8 mouse cellular contexts compared by ENCODE assay signal in the genomic region with DNA sequence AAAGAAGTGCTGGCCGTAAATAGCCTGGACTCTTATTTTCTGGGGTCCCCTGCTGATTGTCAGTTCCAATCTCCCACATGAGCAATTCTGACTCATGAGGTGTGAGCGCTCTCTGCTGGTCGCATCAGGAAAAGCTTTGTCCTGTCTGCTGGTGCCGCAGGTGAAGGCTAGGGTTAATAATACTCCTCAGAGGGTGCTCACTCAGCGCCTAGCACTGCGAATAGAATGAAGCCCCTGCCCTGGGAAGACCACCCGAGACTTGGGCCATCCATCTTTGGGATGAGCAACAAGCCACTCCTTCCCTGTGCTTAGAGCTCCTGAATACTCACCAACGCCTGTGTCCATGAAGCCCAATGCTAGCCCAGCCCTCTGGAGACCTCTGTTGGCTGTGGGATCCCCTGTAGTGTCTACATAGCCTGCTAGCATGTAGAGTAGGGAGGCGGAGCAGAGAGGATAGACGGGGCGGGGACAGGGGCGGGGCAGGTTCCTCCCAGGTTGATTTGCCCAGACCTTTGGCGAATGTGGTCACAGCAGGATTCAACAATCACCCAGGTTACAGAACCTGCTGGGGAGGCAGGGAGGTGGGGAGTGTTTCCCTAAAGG. TPM values are rescaled to one million over a fixed set of nuclear protein-coding genes. Genes with fewer than 3 reads are reported as not detected.
A peak's percentile ranks its signal among the peaks of the same experiment; 100 is the strongest.
DNase-seq lines count a peak whose midpoint lies in the region; ATAC-seq and TF ChIP-seq lines count a peak whose summit lies in the region.

No protein-coding gene starts in this region.

- H3K9me3 ChIP-seq in heart, embryonic 10.5 days: no peaks in the 10 kb centered on the region
- peaks cover 6% of the 10 kb centered on the region; the same call in 1 of the 2 replicates for H3K9me3 ChIP-seq in kidney, embryonic 14.5 days (ENCODE audit: control insufficient read depth, low read length)
- peaks cover 3% of the 10 kb centered on the region; the same call in 1 of the 2 replicates for H3K9me3 ChIP-seq in liver, postnatal 0 days (ENCODE audit: low read length)
- H3K9me3 ChIP-seq in neural tube, embryonic 13.5 days: no peaks in the 10 kb centered on the region

- peak overlapping the region; percentile 33 for H3K4me3 ChIP-seq in heart, embryonic 10.5 days
- H3K4me3 ChIP-seq in kidney, embryonic 14.5 days (ENCODE audit: low read length): no peak overlapping the region
- H3K4me3 ChIP-seq in liver, postnatal 0 days (ENCODE audit: low read depth, low read length): no peak overlapping the region
- H3K4me3 ChIP-seq in neural tube, embryonic 13.5 days: no peak overlapping the region

- peak; percentile 73 for ATAC-seq in kidney, embryonic 14.5 days (ENCODE audit: low FRiP score, low TSS enrichment)
- peak; percentile 96 for ATAC-seq in liver, postnatal 0 days
- ATAC-seq in neural tube, embryonic 13.5 days (ENCODE audit: low read depth): peak; percentile 42; the same call in 1 of the 2 replicates

- H3K9ac ChIP-seq in kidney, embryonic 14.5 days (ENCODE audit: low read depth, low read length): no peak overlapping the region
- H3K9ac ChIP-seq in liver, postnatal 0 days (replicated peaks): 0 out of 2 replicates have a peak overlapping the region, but pooled peaks have one; percentile 12
- no peak overlapping the region for H3K9ac ChIP-seq in neural tube, embryonic 13.5 days

- H3K4me2 ChIP-seq in kidney, embryonic 14.5 days (replicated peaks; ENCODE audit: low read depth, low read length): no peak overlapping the region
- peak overlapping the region; percentile 56 for H3K4me2 ChIP-seq in liver, postnatal 0 days (ENCODE audit: low read depth, low read length)
- no peak overlapping the region for H3K4me2 ChIP-seq in neural tube, embryonic 13.5 days

- H3K4me1 ChIP-seq in heart, embryonic 10.5 days: peaks cover 54% of the 10 kb centered on the region
- peaks cover 23% of the 10 kb centered on the region for H3K4me1 ChIP-seq in kidney, embryonic 14.5 days (ENCODE audit: control insufficient read depth, insufficient read depth, low read length)
- peaks cover 8% of the 10 kb centered on the region for H3K4me1 ChIP-seq in liver, postnatal 0 days (ENCODE audit: insufficient read depth)
- H3K4me1 ChIP-seq in neural tube, embryonic 13.5 days (replicated peaks): peaks cover 4% of the 10 kb centered on the region

- H3K27ac ChIP-seq in heart, embryonic 10.5 days: peak overlapping the region; percentile 81
- no peak overlapping the region for H3K27ac ChIP-seq in kidney, embryonic 14.5 days (ENCODE audit: low read depth, low read length)
- peak overlapping the region; percentile 56 for H3K27ac ChIP-seq in liver, postnatal 0 days (ENCODE audit: low read depth)
- H3K27ac ChIP-seq in neural tube, embryonic 13.5 days (replicated peaks): no peak overlapping the region

- TF ChIP-seq EP300 in liver, postnatal 0 days (IDR thresholded peaks at IDR 0.05; ENCODE audit: low read depth): no peak

- peak; percentile 87 for DNase-seq in CD4-positive, CD25-positive, alpha-beta regulatory T cell, adult 2 months (ENCODE audit: low read depth, low spot score)
- peak; percentile 77 for DNase-seq in adipocyte (ENCODE audit: low spot score)
- peak; percentile 80 for DNase-seq in embryo, embryonic 9.5 days (ENCODE audit: extremely low spot score)
- DNase-seq in heart, embryonic 10.5 days (ENCODE audit: low spot score): peak; percentile 88
- peak; percentile 87 for DNase-seq in liver, postnatal 0 days
- DNase-seq in thymus, postnatal 36 days: peak; percentile 75 to 81

- peak; percentile 92 for TF ChIP-seq CTCF in liver, postnatal 0 days (IDR thresholded peaks at IDR 0.05; ENCODE audit: low read depth)

- 3% methylated on average over 13 of the region's 13 CpGs for WGBS in heart, embryonic 10.5 days
- WGBS in kidney, embryonic 14.5 days: 5% methylated on average over 13 of the region's 13 CpGs
- 2% methylated on average over 13 of the region's 13 CpGs for WGBS in liver, postnatal 0 days (ENCODE audit: insufficient replicate concordance)
- WGBS in neural tube, embryonic 13.5 days: 4% methylated on average over 13 of the region's 13 CpGs

- H3K36me3 ChIP-seq in heart, embryonic 10.5 days: peaks cover 40% of the 10 kb centered on the region
- H3K36me3 ChIP-seq in kidney, embryonic 14.5 days (ENCODE audit: control insufficient read depth, insufficient read depth, low read length): peaks cover 3% of the 10 kb centered on the region; the same call in 1 of the 2 replicates
- H3K36me3 ChIP-seq in liver, postnatal 0 days (replicated peaks; ENCODE audit: insufficient read depth, low read length): peaks cover 8% of the 10 kb centered on the region
- peaks cover 61% of the 10 kb centered on the region for H3K36me3 ChIP-seq in neural tube, embryonic 13.5 days

- H3K27me3 ChIP-seq in heart, embryonic 10.5 days (ENCODE audit: insufficient read depth, poor library complexity, severe bottlenecking): no peaks in the 10 kb centered on the region
- H3K27me3 ChIP-seq in kidney, embryonic 14.5 days (ENCODE audit: control insufficient read depth, insufficient read depth, low read length): no peaks in the 10 kb centered on the region
- no peaks in the 10 kb centered on the region for H3K27me3 ChIP-seq in liver, postnatal 0 days (ENCODE audit: insufficient read depth, low read length)
- no peaks in the 10 kb centered on the region for H3K27me3 ChIP-seq in neural tube, embryonic 13.5 days

RNA-seq across cellular contexts. Expression of gene Mnt, which starts 17.3 kb away (rescaled TPM):
- polyA plus RNA-seq in heart, embryonic 10.5 days (2016; fragmentation: Nextera tagmentation; extraction: Ambion mirVana): 3.2 and 3.8 TPM in 2 replicates
- 4.9 and 6.6 TPM in 2 replicates for polyA plus RNA-seq in kidney, embryonic 14.5 days (2014; fragmentation: Nextera tagmentation; extraction: Ambion mirVana)
- polyA plus RNA-seq in liver, postnatal 0 days (2015; fragmentation: Nextera tagmentation; extraction: Ambion mirVana): 1.3 and 1.4 TPM in 2 replicates
- polyA plus RNA-seq in neural tube, embryonic 13.5 days (2015; fragmentation: Nextera tagmentation; extraction: Ambion mirVana): 8.4 and 8.9 TPM in 2 replicates

RNA-seq across cellular contexts. Expression of gene Sgsm2, which starts 48.8 kb away (rescaled TPM):
- polyA plus RNA-seq in heart, embryonic 10.5 days (2016; fragmentation: Nextera tagmentation; extraction: Ambion mirVana): 5.5 and 5.8 TPM in 2 replicates
- 4.4 and 5.7 TPM in 2 replicates for polyA plus RNA-seq in kidney, embryonic 14.5 days (2014; fragmentation: Nextera tagmentation; extraction: Ambion mirVana)
- polyA plus RNA-seq in liver, postnatal 0 days (2015; fragmentation: Nextera tagmentation; extraction: Ambion mirVana): 0.79 and 0.87 TPM in 2 replicates
- 17.1 and 19.7 TPM in 2 replicates for polyA plus RNA-seq in neural tube, embryonic 13.5 days (2015; fragmentation: Nextera tagmentation; extraction: Ambion mirVana)

RNA-seq across cellular contexts. Expression of gene Tsr1, which starts 49.9 kb away (rescaled TPM):
- polyA plus RNA-seq in heart, embryonic 10.5 days (2016; fragmentation: Nextera tagmentation; extraction: Ambion mirVana): 41.0 and 52.7 TPM in 2 replicates
- 41.7 and 54.8 TPM in 2 replicates for polyA plus RNA-seq in kidney, embryonic 14.5 days (2014; fragmentation: Nextera tagmentation; extraction: Ambion mirVana)
- 13.4 and 14.7 TPM in 2 replicates for polyA plus RNA-seq in liver, postnatal 0 days (2015; fragmentation: Nextera tagmentation; extraction: Ambion mirVana)
- 30.2 and 31.9 TPM in 2 replicates for polyA plus RNA-seq in neural tube, embryonic 13.5 days (2015; fragmentation: Nextera tagmentation; extraction: Ambion mirVana)

Comparison
In these comparisons a context has a peak if more than half of its experiments do, and no peak if none do; other contexts are left out.
1. H3K27ac ChIP-seq: peak in heart, embryonic 10.5 days (single experiment) and liver, postnatal 0 days (single experiment); none in kidney, embryonic 14.5 days (single experiment) and neural tube, embryonic 13.5 days (single experiment).
2. ATAC-seq: peak in every context shown above with its lines; median percentile 96 in liver, postnatal 0 days; 73 in kidney, embryonic 14.5 days; 42 in neural tube, embryonic 13.5 days.
3. Peak in every context shown above with its lines, with median percentiles within 50 percentile points of each other: DNase-seq.